Mouse (Mus musculus): ENCODE measurements around the gene Pecr.
A peak's percentile ranks its signal among the peaks of the same experiment; 100 is the strongest.
"Not testable (repeated sequence)": the region's sequence is repeated elsewhere in the genome, so short reads cannot be mapped to it uniquely, and the experiment has no call there.

- TF ChIP-seq CTCF (IDR thresholded peaks at IDR 0.05; ENCODE audit: borderline replicate concordance, extremely low read depth, insufficient read depth, insufficient read length) = peak; percentile 23; the same call in 1 of the 2 replicates
- TF ChIP-seq POLR2A (IDR thresholded peaks at IDR 0.05; ENCODE audit: borderline replicate concordance, extremely low read depth, insufficient read depth, insufficient read length, poor library complexity, severe bottlenecking) = not testable (repeated sequence)
Measured at GRCm38 (mm10) chr1:72232592-72232991, 51.5 kb downstream of the Pecr start.

All from brain, embryonic 14.5 days (tissue).